Mouse (Mus musculus) cortical plate, adult 2 months (tissue): ENCODE measurements around the gene Camsap1. TPM values are rescaled to one million over a fixed set of nuclear protein-coding genes. Genes with fewer than 3 reads are reported as not detected.

ENCODE experiments used
- H3K27ac ChIP-seq: fragments of 200-500 bp; 2 replicates; pipeline ENCODE4 v1.5.1; 2012; ENCODE audit warnings: low read length, control low read depth, inconsistent platforms; ENCODE audit not compliant: insufficient read depth
- H3K4me1 ChIP-seq: fragments of 200-500 bp; 2 replicates; pipeline ENCODE4 v1.6.1; 2011; ENCODE audit warnings: low read length; ENCODE audit not compliant: control insufficient read depth, insufficient read depth
- H3K4me3 ChIP-seq: fragments of 200-500 bp; 2 replicates; pipeline ENCODE4 v1.5.1; 2011; ENCODE audit warnings: mild to moderate bottlenecking, low read length, control low read depth; ENCODE audit not compliant: insufficient read depth
- CTCF ChIP-seq: fragments of 200-500 bp; IDR thresholded peaks from 2 replicates; pipeline ENCODE4 v1.5.1; 2011; ENCODE audit warnings: mild to moderate bottlenecking, control low read depth, low read length; ENCODE audit not compliant: insufficient read depth; ENCODE audit errors: extremely low read depth
- POLR2A ChIP-seq: fragments of 200-500 bp; IDR thresholded peaks from 2 replicates; pipeline ENCODE4 v1.6.1; 2011; ENCODE audit warnings: mild to moderate bottlenecking, low read length, control low read depth; ENCODE audit not compliant: insufficient read depth; ENCODE audit errors: extremely low read depth
- polyA plus RNA-seq: library from polyadenylated mRNA; depleted of rRNA; stranded (reverse); fragments of >200 nt; gene quantifications from 2 replicates; pipeline ENCODE4 v1.2.3, GENCODE M21; 2012

Gene Camsap1
- polyA plus RNA-seq, 1 experiment, result 32.4 TPM

GRCm38 (mm10) chr2:25909872-25910271 is 73.2 kb downstream of the Camsap1 start:
- TF ChIP-seq POLR2A, result no peak
- no peak for TF ChIP-seq CTCF
- no peak overlapping the region for H3K4me3 ChIP-seq
- H3K4me1 ChIP-seq, result peaks cover 2% of the 10 kb centered on the region; the same call in 1 of the 2 replicates
- H3K27ac ChIP-seq, result no peak overlapping the region

GRCm38 (mm10) chr2:25898970-25899369 is 84.1 kb downstream of the Camsap1 start:
- Histone ChIP-seq H3K27ac (no peak overlapping the region), H3K4me3 (no peak overlapping the region), H3K4me1 (no peaks in the 10 kb centered on the region)
- TF ChIP-seq CTCF (no peak), POLR2A (no peak)

GRCm38 (mm10) chr2:25892440-25892839 is 90.6 kb downstream of the Camsap1 start:
- no peak overlapping the region for H3K4me3 ChIP-seq
- 0 out of 2 replicates have a peak, but pooled peaks have one; percentile 0 for TF ChIP-seq CTCF
- TF ChIP-seq POLR2A, result no peak
- no peaks in the 10 kb centered on the region for H3K4me1 ChIP-seq
- no peak overlapping the region for H3K27ac ChIP-seq

- H3K4me1 ChIP-seq, result no peaks in the 10 kb centered on the region
- no peak overlapping the region for H3K4me3 ChIP-seq
- no peak overlapping the region for H3K27ac ChIP-seq
- TF ChIP-seq POLR2A (no peak), CTCF (0 out of 2 replicates have a peak, but pooled peaks have one; percentile 6)
These were observed 94.9 kb downstream of the Camsap1 start for GRCm38 (mm10) chr2:25888144-25888543.

GRCm38 (mm10) chr2:25887226-25887625 is 95.9 kb downstream of the Camsap1 start:
- TF ChIP-seq POLR2A (no peak), CTCF (no peak)
- no peaks in the 10 kb centered on the region for H3K4me1 ChIP-seq
- no peak overlapping the region for H3K4me3 ChIP-seq
- H3K27ac ChIP-seq, result no peak overlapping the region

GRCm38 (mm10) chr2:25884756-25885155 is 98.3 kb downstream of the Camsap1 start:
- Histone ChIP-seq H3K27ac (no peak overlapping the region), H3K4me1 (no peaks in the 10 kb centered on the region), H3K4me3 (no peak overlapping the region)
- TF ChIP-seq POLR2A (no peak), CTCF (no peak)

GRCm38 (mm10) chr2:25882276-25882675 is 100.8 kb downstream of the Camsap1 start:
- H3K4me1 ChIP-seq, result peaks cover 4% of the 10 kb centered on the region; the same call in 1 of the 2 replicates
- no peak overlapping the region for H3K4me3 ChIP-seq
- H3K27ac ChIP-seq, result no peak overlapping the region
- no peak for TF ChIP-seq POLR2A
- no peak for TF ChIP-seq CTCF

GRCm38 (mm10) chr2:25879061-25879460 is 104.0 kb downstream of the Camsap1 start:
- no peak overlapping the region for H3K27ac ChIP-seq
- peaks cover 4% of the 10 kb centered on the region; the same call in 1 of the 2 replicates for H3K4me1 ChIP-seq
- peak overlapping the region; percentile 40; the same call in 1 of the 2 replicates for H3K4me3 ChIP-seq
- TF ChIP-seq POLR2A, result no peak
- no peak for TF ChIP-seq CTCF

GRCm38 (mm10) chr2:25878516-25878915 is 104.6 kb downstream of the Camsap1 start:
- TF ChIP-seq POLR2A (no peak), CTCF (no peak)
- Histone ChIP-seq H3K27ac (0 out of 2 replicates have a peak overlapping the region, but pooled peaks have one; percentile 22), H3K4me1 (peaks cover 4% of the 10 kb centered on the region; the same call in 1 of the 2 replicates), H3K4me3 (peak overlapping the region; percentile 40)

GRCm38 (mm10) chr2:25877736-25878268 is 105.3 kb downstream of the Camsap1 start:
- Histone ChIP-seq H3K4me3 (peak overlapping the region; percentile 40), H3K27ac (peak overlapping the region; percentile 22), H3K4me1 (peaks cover 4% of the 10 kb centered on the region; the same call in 1 of the 2 replicates)
- TF ChIP-seq CTCF (no peak), POLR2A (peak; percentile 60; the same call in 1 of the 2 replicates)
